Mouse (Mus musculus) mature B cell (primary cell): ENCODE results near the gene Fam234b.

Source experiments
- in situ Hi-C: fragments of 300-500 bp; cut with MboI; formaldehyde crosslinking; loops from 2 replicates; pipeline ENCODE4 v1.14.3; 2019

Gene Fam234b

GRCm38 (mm10) chr6:135268392-135268791, 70.6 kb downstream of the Fam234b start:
- in situ Hi-C loops = no loop called here

GRCm38 (mm10) chr6:135269626-135270025, 71.8 kb downstream of the Fam234b start:
- in situ Hi-C loops = no loop called here

GRCm38 (mm10) chr6:135271761-135272160, 74.0 kb downstream of the Fam234b start:
- in situ Hi-C loops = no loop called here

DNA sequence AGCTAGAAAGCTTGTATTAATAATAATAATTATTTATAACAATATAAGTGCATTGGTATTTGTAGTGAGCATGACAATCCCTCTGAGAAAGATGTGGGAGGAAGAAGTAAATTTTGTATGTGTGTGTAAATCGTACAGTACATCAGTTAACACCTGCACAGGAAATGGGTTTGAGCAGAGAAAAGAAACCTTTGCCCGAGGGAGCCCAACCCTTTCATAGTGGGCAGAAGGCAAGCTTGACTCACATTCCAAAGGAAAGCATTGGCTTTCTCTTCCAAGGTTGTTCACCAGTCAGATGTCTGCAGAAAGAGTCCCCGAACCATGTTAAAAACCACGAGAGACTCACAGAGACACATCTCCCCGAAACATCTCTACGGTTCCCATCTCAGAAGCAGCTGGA, 75.3 kb downstream of the Fam234b start:
- in situ Hi-C loops = no loop called here

DNA sequence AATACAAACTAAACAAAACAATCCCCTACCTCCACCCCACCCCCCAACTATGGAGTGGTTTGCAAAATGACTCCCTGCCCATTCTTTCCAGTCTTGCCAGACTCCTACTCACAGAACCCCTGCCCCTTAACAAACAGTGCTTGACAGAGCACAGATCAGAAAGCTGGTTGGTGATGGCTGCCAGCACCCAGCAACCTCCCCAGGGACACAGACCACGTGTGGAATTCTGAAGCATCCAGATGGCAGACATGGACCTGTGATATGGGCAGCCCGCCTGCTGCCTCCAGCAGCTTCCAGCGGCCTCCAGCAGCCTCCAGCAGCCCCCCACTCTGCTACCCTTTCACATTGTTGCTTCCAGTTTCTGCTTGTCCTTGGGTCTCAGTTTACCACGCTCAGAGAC, 77.5 kb downstream of the Fam234b start:
- in situ Hi-C loops = no loop called here

GRCm38 (mm10) chr6:135276474-135277295, 78.9 kb downstream of the Fam234b start:
- in situ Hi-C loops = no loop called here

DNA sequence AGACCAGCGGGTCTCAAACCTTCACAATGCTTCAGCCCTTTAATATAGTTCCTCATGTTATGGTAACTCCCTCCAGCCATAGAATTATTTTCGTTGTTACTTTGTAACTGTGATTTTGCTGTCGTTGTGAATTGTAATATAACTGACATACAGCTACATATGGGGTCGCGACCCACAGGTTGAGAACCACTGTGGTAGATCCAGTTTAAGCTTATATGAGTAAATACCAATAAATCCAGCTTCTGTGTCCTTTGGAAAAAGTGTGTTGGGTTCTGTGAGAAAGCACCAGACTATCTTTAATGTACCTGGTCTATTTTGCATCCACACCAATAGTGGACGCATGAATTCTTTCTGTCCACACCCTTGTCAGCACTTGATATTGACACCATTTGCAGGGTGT, 80.5 kb downstream of the Fam234b start:
- in situ Hi-C loops = no loop called here

DNA sequence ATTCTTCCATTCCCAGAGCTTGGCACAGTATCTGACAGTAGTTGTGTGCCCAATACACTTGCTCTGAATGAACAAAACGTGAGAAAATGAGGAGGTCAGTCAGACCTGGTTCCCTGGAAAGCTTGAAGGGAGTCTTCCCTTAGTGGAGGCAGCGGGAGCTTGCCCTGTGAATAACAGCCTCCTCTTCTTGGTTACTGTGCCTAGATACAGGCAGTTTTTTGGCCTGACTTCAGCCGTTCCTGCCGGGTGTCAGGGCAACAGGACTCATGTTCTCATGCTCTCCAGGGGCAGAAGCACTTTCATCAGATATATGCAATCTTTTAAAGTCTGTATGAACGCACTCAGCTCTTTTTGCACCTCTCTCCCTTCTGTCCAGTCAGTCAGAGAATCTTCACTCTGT, 81.5 kb downstream of the Fam234b start:
- in situ Hi-C loops = no loop called here

- in situ Hi-C loops = no loop called here
Observed at GRCm38 (mm10) chr6:135279856-135280255, 82.1 kb downstream of the Fam234b start.

DNA sequence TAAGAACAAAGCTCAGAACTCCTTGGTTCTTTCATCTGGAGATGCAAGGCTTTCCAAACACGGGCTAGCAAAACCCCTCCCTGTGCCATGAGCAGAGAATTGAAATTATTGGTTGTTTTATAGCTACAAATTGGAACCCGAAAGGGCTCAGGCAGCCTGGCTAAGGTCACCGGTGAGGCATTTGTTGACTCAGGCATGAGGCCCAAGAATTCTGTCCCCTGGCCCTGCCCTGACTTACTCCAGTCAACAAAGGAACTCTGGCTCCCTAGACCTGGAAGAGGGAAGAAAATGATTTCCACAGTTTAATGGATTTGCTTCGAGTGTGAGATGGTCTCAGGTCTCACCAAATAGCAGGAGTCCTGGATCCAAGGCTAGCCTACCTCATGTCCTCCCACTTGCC, 94.6 kb downstream of the Fam234b start:
- in situ Hi-C loops = no loop called here

- in situ Hi-C loops = no loop called here
Observed at GRCm38 (mm10) chr6:135294150-135294549, 96.4 kb downstream of the Fam234b start.
